Comparison of ENCODE assay signal across 8 mouse cellular contexts in genomic region chrX:19237048-19237737, GRCm38 (mm10).
A peak's percentile ranks its signal among the peaks of the same experiment; 100 is the strongest.
DNase-seq lines count a peak whose midpoint lies in the region; ATAC-seq and TF ChIP-seq lines count a peak whose summit lies in the region.

No protein-coding gene starts in this region.

- H3K9me3 ChIP-seq in G1E (replicated peaks) = no peaks in the 10 kb centered on the region
- no peaks in the 10 kb centered on the region for H3K9me3 ChIP-seq in forebrain, embryonic 10.5 days
- H3K9me3 ChIP-seq in lung, postnatal 0 days (ENCODE audit: low read length) = no peaks in the 10 kb centered on the region

- intact Hi-C loops in heart, postnatal 36 days (cut with DNase I) = no loop called here

- 15% methylated on average over 31 of the region's 31 CpGs for WGBS in forebrain, embryonic 10.5 days
- 21% methylated on average over 28 of the region's 31 CpGs for WGBS in lung, postnatal 0 days

- H3K4me2 ChIP-seq in lung, postnatal 0 days (replicated peaks; ENCODE audit: low read depth, low read length) = peak overlapping the region; percentile 67

- peak overlapping the region; percentile 75 for H3K4me3 ChIP-seq in G1E (ENCODE audit: low read depth, low read length)
- H3K4me3 ChIP-seq in forebrain, embryonic 10.5 days = peak overlapping the region; percentile 59
- H3K4me3 ChIP-seq in layer of hippocampus, adult 2 months = peak overlapping the region; percentile 64
- H3K4me3 ChIP-seq in lung, postnatal 0 days (ENCODE audit: low read depth, low read length) = peak overlapping the region; percentile 43

- DNase-seq in G1E (ENCODE audit: low spot score) (peak; percentile 1), MN1 (ENCODE audit: low spot score) (no peak)
- DNase-seq in brain, adult 2 months (ENCODE audit: low read depth, low spot score) = peak; percentile 54
- peak; percentile 17 for DNase-seq in forebrain, embryonic 10.5 days (ENCODE audit: extremely low spot score, low spot score)
- DNase-seq in heart, postnatal 36 days = peak; percentile 5 to 6
- no peak for DNase-seq in layer of hippocampus, adult 2 months (ENCODE audit: low spot score in 2 of 2)
- peak; percentile 11 for DNase-seq in lung, postnatal 0 days (ENCODE audit: low spot score)
- peak; percentile 30 for DNase-seq in retina, embryonic 14.5 days (ENCODE audit: low spot score)

- ATAC-seq in G1E (ENCODE audit: extremely low read depth, insufficient number of reproducible peaks, low FRiP score, poor library complexity, severe bottlenecking) = peak; percentile 25; the same call in 1 of the 2 replicates
- ATAC-seq in lung, postnatal 0 days = peak; percentile 59

- H3K27me3 ChIP-seq in G1E (ENCODE audit: insufficient read depth, low read length) = no peaks in the 10 kb centered on the region
- H3K27me3 ChIP-seq in forebrain, embryonic 10.5 days (ENCODE audit: poor library complexity, severe bottlenecking) = no peaks in the 10 kb centered on the region
- H3K27me3 ChIP-seq in lung, postnatal 0 days (replicated peaks; ENCODE audit: insufficient read depth, low read length) = no peaks in the 10 kb centered on the region

- peaks cover 6% of the 10 kb centered on the region; the same call in 1 of the 2 replicates for H3K4me1 ChIP-seq in G1E (ENCODE audit: insufficient read depth, low read depth, low read length)
- no peaks in the 10 kb centered on the region; the same call in 1 of the 2 replicates for H3K4me1 ChIP-seq in forebrain, embryonic 10.5 days
- no peaks in the 10 kb centered on the region for H3K4me1 ChIP-seq in lung, postnatal 0 days (ENCODE audit: insufficient read depth, low read depth, low read length)

- no peak overlapping the region for H3K9ac ChIP-seq in lung, postnatal 0 days (replicated peaks; ENCODE audit: low read depth)

- H3K36me3 ChIP-seq in G1E (replicated peaks) = no peaks in the 10 kb centered on the region
- no peaks in the 10 kb centered on the region for H3K36me3 ChIP-seq in forebrain, embryonic 10.5 days (replicated peaks)
- H3K36me3 ChIP-seq in lung, postnatal 0 days (ENCODE audit: insufficient read depth, low read length) = no peaks in the 10 kb centered on the region

- H3K27ac ChIP-seq in forebrain, embryonic 10.5 days = peak overlapping the region; percentile 83
- H3K27ac ChIP-seq in layer of hippocampus, adult 2 months = peak overlapping the region; percentile 87
- H3K27ac ChIP-seq in lung, postnatal 0 days (ENCODE audit: low read length) = no peak overlapping the region

- TF ChIP-seq EP300 in lung, postnatal 0 days (IDR thresholded peaks at IDR 0.05) = no peak

- no peak for TF ChIP-seq CTCF in G1E (IDR thresholded peaks at IDR 0.05; ENCODE audit: low read depth, low read length)
- TF ChIP-seq CTCF in layer of hippocampus, adult 2 months (conservative IDR thresholded peaks at IDR 0.05) = no peak
- TF ChIP-seq CTCF in lung, postnatal 0 days (IDR thresholded peaks at IDR 0.05) = no peak

Comparison
In these comparisons a context has a peak if more than half of its experiments do, and no peak if none do; other contexts are left out.
1. DNase-seq: peak in G1E (single experiment), brain, adult 2 months (single experiment), forebrain, embryonic 10.5 days (single experiment), heart, postnatal 36 days (2 of 2), lung, postnatal 0 days (single experiment) and retina, embryonic 14.5 days (single experiment); none in layer of hippocampus, adult 2 months (0 of 2) and MN1 (single experiment).
2. Peak in every context shown above with its lines, with median percentiles within 50 percentile points of each other: H3K4me3 ChIP-seq.